In the genomic region with DNA sequence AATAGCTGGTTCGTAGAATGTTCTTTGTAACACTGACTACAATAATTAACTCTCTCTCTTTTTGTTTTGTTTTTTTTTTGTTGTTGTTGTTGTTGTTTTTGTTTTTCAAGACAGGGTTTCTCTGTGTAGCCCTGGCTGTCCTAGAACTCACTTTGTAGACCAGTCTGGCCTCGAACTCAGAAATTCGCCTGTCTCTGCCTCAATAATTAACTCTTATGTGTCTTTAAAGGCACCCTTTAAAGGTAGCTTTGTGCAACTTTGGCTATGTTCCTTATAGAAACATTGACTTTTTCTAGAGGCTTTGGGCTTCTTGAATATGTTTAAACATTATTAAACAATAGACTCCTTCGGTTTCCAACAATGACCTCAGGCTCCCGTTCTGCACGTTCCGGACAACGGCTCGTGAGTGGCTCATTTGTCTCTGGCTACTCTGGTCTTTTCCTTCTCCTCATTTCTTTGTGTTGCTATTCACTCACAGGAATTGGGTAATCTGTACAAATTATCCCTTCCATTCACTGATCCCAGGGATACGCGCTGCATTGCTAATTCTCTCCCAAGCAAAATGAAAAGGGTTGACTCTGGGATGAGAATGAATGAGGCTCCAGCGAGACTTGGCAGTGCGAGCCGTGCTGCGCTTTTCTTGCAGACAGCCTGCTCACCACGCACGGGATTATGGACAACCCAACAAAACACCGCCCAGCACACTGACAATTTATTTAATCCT, we compare ENCODE assay signal across 9 mouse cellular contexts.
A peak's percentile ranks its signal among the peaks of the same experiment; 100 is the strongest.
DNase-seq lines count a peak whose midpoint lies in the region; ATAC-seq and TF ChIP-seq lines count a peak whose summit lies in the region.
"Had no signal": no experiment of that assay in that cellular context is flagged by ENCODE, and none has a peak within 500 bp of the region (broad histone marks: within the 10 kb centered on the region; RNA-seq: fewer than 3 reads in every experiment).

No protein-coding gene starts in this region.

- WGBS in cerebellum, adult 2 months: 25% methylated on average over 18 of the region's 18 CpGs
- WGBS in hindbrain, embryonic 12.5 days: 35% methylated on average over 18 of the region's 18 CpGs
- WGBS in stomach, embryonic 15.5 days: 54% methylated on average over 18 of the region's 18 CpGs
- WGBS in thymus, adult 2 months: 91% methylated on average over 18 of the region's 18 CpGs

- peak overlapping the region; percentile 2 for H3K4me3 ChIP-seq in cerebellum, adult 2 months (replicated peaks; ENCODE audit: insufficient read depth, low read depth, low read length)
- peak overlapping the region; percentile 12 for H3K4me3 ChIP-seq in hindbrain, embryonic 12.5 days
- H3K4me3 ChIP-seq in stomach, embryonic 15.5 days (replicated peaks): peak overlapping the region; percentile 5; the same call in 1 of the 2 replicates
- no peak overlapping the region for H3K4me3 ChIP-seq in thymus, adult 2 months (ENCODE audit: control insufficient read depth, insufficient read depth, low read length)
- H3K4me3 ChIP-seq: kidney, embryonic 15.5 days had no signal

- TF ChIP-seq POLR2A in cerebellum, adult 2 months (IDR thresholded peaks at IDR 0.05; ENCODE audit: borderline replicate concordance, insufficient read depth, low read length): no peak
- no peak for TF ChIP-seq POLR2A in thymus, adult 2 months (IDR thresholded peaks at IDR 0.05; ENCODE audit: control insufficient read depth, extremely low read depth, insufficient read depth, low read length, poor library complexity)

- no peaks in the 10 kb centered on the region for H3K27me3 ChIP-seq in cerebellum, adult 2 months (ENCODE audit: control insufficient read depth, insufficient read depth, low read length)
- H3K27me3 ChIP-seq in hindbrain, embryonic 12.5 days: peaks cover 4% of the 10 kb centered on the region
- H3K27me3 ChIP-seq in stomach, embryonic 15.5 days (replicated peaks): no peaks in the 10 kb centered on the region
- H3K27me3 ChIP-seq in thymus, adult 2 months (ENCODE audit: control insufficient read depth, insufficient read depth, low read length): no peaks in the 10 kb centered on the region
- H3K27me3 ChIP-seq: kidney, embryonic 15.5 days had no signal

- H3K4me1 ChIP-seq in cerebellum, adult 2 months (ENCODE audit: control insufficient read depth, insufficient read depth, low read length): peaks cover 3% of the 10 kb centered on the region; the same call in 1 of the 2 replicates
- H3K4me1 ChIP-seq in hindbrain, embryonic 12.5 days: peaks cover 3% of the 10 kb centered on the region; the same call in 1 of the 2 replicates
- no peaks in the 10 kb centered on the region for H3K4me1 ChIP-seq in stomach, embryonic 15.5 days
- no peaks in the 10 kb centered on the region for H3K4me1 ChIP-seq in thymus, adult 2 months (replicated peaks; ENCODE audit: control insufficient read depth, insufficient read depth, low read length)
- H3K4me1 ChIP-seq: kidney, embryonic 15.5 days had no signal

- TF ChIP-seq CTCF in cerebellum, adult 2 months (IDR thresholded peaks at IDR 0.05; ENCODE audit: borderline replicate concordance, insufficient read depth, low read depth, low read length): no peak
- TF ChIP-seq CTCF in thymus, adult 2 months (IDR thresholded peaks at IDR 0.05; ENCODE audit: borderline replicate concordance, control insufficient read depth, extremely low read depth, insufficient read depth, low read length, poor library complexity): no peak

- H3K9ac ChIP-seq in hindbrain, embryonic 12.5 days: no peak overlapping the region
- no peak overlapping the region for H3K9ac ChIP-seq in stomach, embryonic 15.5 days
- H3K9ac ChIP-seq: kidney, embryonic 15.5 days had no signal

- no peaks in the 10 kb centered on the region for H3K36me3 ChIP-seq in hindbrain, embryonic 12.5 days
- no peaks in the 10 kb centered on the region for H3K36me3 ChIP-seq in stomach, embryonic 15.5 days
- H3K36me3 ChIP-seq in thymus, adult 2 months (ENCODE audit: control insufficient read depth, insufficient read depth, low read length): no peaks in the 10 kb centered on the region
- H3K36me3 ChIP-seq: kidney, embryonic 15.5 days had no signal

- no peak overlapping the region for H3K27ac ChIP-seq in cerebellum, adult 2 months (ENCODE audit: insufficient read depth, low read length)
- peak overlapping the region; percentile 68 for H3K27ac ChIP-seq in hindbrain, embryonic 12.5 days
- H3K27ac ChIP-seq in stomach, embryonic 15.5 days: peak overlapping the region; percentile 21; the same call in 1 of the 2 replicates
- no peak overlapping the region for H3K27ac ChIP-seq in thymus, adult 2 months (ENCODE audit: control insufficient read depth, insufficient read depth, low read length)
- H3K27ac ChIP-seq: kidney, embryonic 15.5 days had no signal

- DNase-seq in cerebellum, adult 2 months: peak; percentile 13 to 22
- DNase-seq in cerebellum, adult 11-12 months: no peak
- DNase-seq in mesoderm, embryonic 11.5 days (ENCODE audit: low read depth, low spot score): peak; percentile 42
- DNase-seq in urinary bladder, postnatal 4 days (ENCODE audit: low spot score in 2 of 2): no peak
- DNase-seq in thymus, adult 2 months: no peak
- DNase-seq in thymus, postnatal 10 days (ENCODE audit: low spot score in 2 of 2): no peak

- no peaks in the 10 kb centered on the region for H3K9me3 ChIP-seq in hindbrain, embryonic 12.5 days (replicated peaks)
- no peaks in the 10 kb centered on the region for H3K9me3 ChIP-seq in stomach, embryonic 15.5 days
- H3K9me3 ChIP-seq: kidney, embryonic 15.5 days had no signal

- peak; percentile 94 for ATAC-seq in hindbrain, embryonic 12.5 days (ENCODE audit: low FRiP score)
- ATAC-seq in stomach, embryonic 15.5 days (ENCODE audit: insufficient read depth, low FRiP score, low read depth): peak; percentile 22; the same call in 1 of the 2 replicates

- peak overlapping the region; percentile 45 for H3K4me2 ChIP-seq in hindbrain, embryonic 12.5 days (replicated peaks)
- H3K4me2 ChIP-seq in stomach, embryonic 15.5 days: 0 out of 2 replicates have a peak overlapping the region, but pooled peaks have one; percentile 17
- H3K4me2 ChIP-seq: kidney, embryonic 15.5 days had no signal

Comparison
In these comparisons a context has a peak if more than half of its experiments do, and no peak if none do; other contexts are left out.
1. DNase-seq: peak in cerebellum, adult 2 months (2 of 2) and mesoderm, embryonic 11.5 days (single experiment); none in cerebellum, adult 11-12 months (single experiment), urinary bladder, postnatal 4 days (0 of 2), thymus, adult 2 months (single experiment) and thymus, postnatal 10 days (0 of 2).
2. H3K27ac ChIP-seq: peak in hindbrain, embryonic 12.5 days (single experiment) and stomach, embryonic 15.5 days (single experiment); none in cerebellum, adult 2 months (single experiment) and thymus, adult 2 months (single experiment).